Mouse (Mus musculus) v-Abl transformed pro-B cells (cell line): Measurements from ENCODE around the gene Prkcg.

ENCODE experiments used
- in situ Hi-C, 2 experiments: fragments of 400-800 bp; cut with MboI; formaldehyde crosslinking; loops; one replicate each; pipeline ENCODE4 v1.15.1; 2025; ENCODE audit not compliant: unreplicated experiment in 2 of 2

Prkcg gene

DNA sequence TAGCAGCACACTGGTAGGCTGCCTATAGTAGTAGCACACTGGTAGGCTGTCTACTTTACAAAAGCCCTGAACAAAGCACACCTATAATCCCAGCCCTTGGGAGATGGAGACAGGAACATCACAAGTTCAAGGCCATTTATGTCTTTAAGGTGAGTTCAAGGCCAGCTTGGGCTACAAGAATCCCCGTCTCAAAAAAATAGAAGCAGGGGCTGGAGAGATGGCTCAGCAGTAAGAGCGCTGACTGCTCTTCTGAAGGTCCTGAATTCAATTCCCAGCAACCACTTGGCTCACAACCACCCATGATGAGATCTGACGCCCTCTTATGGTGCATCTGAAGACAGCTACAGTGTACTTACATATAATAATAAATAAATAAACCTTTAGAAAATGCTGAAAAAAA lies 56.3 kb downstream of the Prkcg start:
- in situ Hi-C loops, result no loop called here

DNA sequence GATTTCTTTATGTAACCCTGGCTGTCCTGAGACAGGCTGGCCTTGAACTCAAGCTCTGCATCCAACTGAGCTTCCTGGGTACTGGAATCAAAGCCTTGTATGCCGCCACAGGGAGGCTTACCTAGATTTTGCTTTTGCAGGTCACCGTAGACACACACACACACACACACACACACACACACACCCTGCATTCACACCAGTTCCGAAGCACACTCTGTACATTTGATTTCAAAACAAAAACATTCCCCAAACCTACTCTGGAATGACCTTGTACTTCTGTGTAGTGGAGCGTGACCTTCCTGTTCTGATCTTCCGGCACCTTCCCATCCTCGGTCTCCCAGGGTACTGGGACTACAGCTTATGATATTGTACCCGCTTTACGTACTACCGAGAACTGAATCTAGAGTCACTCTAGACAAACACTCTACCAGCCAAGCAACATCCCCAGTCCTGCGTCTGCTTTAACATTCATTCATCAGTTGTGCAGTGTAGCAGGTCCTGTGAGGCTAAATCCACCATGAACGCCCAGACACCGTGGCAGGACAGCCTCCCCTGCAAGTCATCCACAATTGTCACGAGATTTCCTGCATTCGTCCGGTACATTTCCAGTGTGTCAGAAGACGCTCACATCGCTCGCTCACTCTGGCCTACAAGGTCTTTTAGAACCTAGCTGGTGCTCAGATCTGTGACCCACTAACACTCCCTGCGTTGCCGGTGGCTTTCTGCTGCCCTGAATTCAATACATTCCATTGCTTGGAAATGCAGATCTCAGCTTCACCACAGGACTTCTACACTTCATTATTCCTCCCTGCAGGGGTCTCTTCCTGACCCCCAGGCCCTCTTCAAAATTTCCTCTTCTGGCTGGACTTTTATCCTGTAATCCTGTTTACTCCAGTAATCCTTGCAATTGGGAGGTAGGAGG lies 58.6 kb downstream of the Prkcg start:
- in situ Hi-C loops, result no loop called here

DNA sequence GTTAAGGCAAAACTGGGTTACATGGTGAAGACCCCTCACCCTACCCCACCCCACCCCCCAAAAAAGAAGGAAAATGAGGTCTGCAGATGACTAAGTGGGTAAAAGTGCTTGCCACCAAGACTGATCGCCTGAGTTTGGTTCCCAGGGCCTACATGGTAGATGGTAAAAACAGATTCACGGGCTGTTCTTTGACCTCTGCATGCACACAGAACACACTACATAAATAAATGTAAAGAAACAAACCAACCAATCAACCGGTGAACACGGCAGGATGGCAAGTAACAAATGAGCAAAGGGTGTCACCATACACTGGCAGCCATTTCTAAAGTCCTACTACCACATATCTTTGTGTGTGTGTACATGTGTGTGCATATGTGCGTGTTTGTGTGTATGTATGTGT lies 59.3 kb downstream of the Prkcg start:
- in situ Hi-C loops, result no loop called here

DNA sequence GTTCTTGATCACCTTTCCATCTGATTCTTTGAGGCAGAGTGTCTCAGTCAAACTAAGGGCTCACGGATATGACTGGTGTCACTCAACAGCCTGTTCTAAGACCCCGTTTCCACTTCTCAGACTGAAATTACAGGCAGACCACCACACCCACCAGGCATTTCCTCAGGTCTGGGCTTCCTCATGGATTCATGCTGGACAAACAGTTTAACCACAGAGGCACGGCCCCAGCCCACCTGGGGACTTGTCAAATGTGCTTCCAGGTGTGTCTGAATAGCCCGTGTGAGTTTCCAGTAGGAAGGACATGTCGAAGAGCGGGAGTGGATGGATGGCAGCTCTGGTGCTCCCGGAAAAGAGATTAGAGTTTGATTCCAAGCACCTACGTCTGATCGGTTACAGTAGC lies 60.8 kb downstream of the Prkcg start:
- in situ Hi-C loops, result no loop called here

DNA sequence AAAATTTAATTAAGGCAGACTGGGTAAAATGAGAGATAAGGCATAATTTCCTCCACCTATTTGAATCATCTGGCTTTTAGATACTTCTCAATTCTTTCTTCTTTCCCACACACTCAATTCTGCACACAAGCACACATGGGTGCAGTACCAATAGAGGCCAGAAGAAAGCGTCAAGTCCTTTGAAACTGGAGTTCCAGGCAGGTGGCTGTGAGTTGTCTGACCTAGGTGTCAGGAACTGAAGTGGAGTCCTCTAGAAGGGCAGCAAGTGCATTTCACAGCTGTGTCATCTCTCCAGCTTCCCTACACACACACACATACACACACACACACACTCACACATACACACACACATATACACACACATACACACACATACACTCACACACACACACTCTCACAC lies 62.6 kb downstream of the Prkcg start:
- in situ Hi-C loops, result no loop called here

DNA sequence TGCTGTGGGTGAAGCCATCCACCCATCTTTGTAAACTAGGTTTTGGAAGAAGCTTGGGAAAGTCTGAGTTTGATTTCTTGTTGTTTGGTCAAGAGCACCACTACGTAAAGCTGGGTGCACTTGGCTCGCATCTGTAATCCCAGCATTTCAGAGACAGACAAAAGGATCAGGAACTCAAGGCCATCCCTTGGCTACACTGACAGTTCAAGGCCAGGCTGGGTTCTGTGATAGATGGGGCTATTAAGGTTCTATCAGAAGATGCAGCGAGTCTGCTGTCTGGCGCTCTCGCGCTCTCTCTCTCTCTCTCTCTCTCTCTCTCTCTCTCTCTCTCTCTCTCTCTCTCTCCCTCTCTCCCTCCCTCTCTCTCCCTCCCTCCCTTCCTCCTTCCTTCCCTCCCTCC lies 65.9 kb downstream of the Prkcg start:
- in situ Hi-C loops, result no loop called here

DNA sequence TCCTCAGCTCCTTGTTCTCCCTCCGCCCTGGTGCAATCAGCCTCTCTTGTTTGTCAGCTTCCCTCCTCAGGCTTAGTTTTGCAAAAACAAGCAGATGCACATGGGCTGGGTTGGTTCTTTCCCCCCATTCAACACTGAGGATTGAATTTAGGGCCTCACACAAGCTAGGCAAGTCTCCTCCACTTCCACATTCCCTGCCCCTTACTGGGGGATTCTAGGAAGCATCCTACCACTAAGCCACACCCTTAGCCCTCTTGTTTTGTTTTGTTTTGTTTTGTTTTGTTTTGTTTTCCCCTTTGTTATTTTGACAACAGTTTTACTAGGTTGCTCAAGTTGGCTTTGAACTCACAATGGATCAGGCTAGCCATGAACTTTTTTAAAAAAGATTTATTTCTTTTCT lies 71.7 kb downstream of the Prkcg start:
- in situ Hi-C loops, result no loop called here

DNA sequence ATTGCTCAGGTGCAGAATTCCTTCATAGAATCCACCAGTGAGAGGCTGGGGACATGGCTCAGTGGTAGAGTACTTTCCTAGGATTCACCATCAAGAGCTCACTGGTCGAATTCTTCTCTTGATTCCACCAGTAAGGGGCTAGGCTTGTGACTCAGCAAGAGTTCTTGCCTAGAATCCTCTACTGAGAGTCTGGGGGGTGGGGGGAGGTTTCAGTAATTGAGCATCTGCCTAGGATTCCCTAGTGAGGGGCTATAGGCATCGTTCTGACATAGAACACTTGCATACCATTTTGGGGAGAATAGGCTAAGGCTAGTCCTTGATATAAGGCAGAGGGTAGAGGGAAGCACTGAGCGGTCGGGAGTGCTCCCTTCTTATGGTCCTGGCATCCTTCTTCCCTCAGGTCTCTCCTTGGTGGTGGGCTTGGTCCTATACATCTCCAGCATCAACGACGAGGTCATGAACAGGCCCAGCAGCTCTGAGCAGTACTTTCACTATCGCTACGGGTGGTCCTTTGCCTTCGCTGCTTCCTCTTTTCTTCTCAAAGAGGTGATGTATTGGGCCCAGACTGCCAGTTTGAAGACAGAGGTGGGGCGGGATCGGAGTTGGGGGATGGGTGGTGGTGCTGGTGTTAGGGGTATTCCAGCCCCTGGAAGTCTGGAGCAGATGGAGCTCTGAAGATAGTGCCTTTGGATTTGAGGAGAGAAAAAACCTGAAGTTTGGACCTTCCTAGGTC lies 76.7 kb downstream of the Prkcg start:
- in situ Hi-C loops, result no loop called here

DNA sequence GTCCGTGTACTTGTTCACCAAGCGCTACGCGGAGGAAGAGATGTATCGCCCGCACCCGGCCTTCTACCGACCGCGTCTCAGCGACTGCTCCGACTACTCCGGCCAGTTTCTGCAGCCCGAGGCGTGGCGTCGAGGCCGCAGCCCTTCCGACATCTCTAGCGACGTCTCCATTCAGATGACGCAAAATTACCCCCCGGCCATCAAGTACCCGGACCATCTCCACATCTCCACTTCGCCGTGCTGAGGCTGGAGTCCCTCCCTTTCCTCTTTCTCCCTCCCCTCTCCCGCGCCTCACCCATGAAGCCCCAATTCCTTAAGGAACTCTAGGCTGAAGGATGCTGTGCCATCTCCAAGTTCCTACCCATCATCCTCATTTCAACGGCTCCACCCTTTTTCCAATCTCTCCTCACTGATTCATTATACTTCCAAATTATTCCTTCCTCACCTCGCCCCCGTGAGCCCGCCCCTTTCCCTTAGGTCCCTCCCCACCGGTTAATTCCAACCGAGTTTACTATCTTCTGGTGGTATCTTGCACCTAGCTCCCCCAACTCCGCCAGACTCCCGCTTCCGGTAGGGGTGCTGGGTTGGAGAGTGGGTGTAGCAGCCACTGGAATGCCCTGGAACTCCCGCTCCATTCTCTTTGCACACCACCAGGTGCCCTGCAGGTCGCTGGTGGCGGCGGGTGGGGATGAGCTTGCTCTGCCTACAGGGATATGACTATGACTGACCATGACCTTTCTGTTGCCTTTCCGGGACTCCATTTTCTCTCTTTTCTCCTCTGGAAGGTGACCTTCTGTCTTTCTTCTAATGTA lies 77.9 kb downstream of the Prkcg start:
- in situ Hi-C loops, result no loop called here

DNA sequence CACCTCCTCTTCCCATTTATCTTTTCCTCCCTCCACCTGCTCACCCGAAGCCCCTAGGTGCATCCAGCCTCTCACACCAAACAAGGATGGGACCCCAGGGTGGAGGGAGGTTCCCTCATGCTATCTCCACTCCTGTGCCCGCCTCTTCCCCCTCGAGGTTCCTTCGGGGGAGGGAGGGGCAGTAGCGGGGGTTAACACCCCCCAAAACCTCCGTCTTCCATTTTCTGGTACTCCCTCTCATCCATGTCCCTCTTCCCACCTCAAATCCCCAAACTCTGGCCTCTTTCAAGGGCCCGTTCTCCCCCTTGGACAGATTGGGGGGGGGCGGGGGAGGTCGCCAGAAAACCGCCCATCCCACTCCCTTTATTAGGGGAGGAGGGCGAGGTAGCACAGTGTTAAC lies 78.6 kb downstream of the Prkcg start:
- in situ Hi-C loops, result no loop called here

DNA sequence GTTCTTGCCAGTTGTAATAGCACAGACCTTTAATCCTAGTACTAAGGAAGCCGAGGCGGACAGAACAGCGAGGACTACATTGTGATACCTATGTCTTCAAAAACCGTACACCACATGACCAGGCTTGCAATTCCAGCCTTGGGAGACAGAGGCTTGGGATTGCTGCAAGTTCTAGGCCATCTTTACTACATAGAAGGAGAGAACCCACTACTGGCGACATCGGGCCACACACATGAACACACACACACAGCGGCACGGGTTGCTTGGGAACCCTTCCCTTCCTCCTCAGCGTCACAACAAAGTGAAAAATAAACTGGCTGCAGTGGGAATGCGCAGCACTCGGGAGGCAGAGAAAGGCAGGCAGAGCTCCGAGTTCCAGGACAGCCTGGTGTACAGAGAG lies 79.3 kb downstream of the Prkcg start:
- in situ Hi-C loops, result no loop called here

DNA sequence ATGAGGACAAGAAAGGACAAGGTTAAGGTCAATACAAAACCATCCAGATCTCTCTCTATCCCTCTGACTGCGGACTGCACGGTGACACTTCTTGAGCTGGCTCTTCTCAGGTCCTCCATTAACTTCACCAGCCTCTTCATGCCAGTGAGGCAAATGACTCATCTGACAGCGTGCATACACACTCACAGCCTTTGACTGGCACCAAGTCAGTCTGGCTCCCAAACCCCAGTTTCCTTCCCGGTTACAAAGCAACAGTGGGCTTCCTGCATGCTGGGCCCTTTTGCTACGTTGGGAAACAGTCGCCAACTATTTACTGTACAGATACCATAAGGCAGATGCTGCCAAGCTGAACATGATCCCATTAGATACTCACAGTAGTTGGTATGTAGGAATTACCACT lies 80.2 kb downstream of the Prkcg start:
- in situ Hi-C loops, result no loop called here

DNA sequence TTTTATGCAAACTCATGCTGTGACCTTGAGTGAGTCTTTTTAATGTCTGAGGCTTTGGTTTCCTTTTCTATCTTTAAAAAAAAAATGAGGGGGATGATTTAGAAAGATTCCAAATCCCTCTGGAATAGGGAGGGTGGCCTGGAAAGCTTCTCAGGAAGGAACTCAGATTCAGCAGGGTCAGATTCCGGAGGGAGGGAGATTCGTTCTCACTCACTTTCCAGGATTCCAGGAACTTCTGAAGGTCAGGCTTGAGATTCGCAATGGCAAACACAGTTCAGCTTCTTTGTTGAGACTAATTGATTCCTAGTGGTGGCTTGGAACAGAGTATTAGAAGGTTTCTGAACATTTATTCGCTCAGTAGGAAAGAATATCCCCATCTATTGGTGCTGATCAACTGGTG lies 81.4 kb downstream of the Prkcg start:
- in situ Hi-C loops, result no loop called here

DNA sequence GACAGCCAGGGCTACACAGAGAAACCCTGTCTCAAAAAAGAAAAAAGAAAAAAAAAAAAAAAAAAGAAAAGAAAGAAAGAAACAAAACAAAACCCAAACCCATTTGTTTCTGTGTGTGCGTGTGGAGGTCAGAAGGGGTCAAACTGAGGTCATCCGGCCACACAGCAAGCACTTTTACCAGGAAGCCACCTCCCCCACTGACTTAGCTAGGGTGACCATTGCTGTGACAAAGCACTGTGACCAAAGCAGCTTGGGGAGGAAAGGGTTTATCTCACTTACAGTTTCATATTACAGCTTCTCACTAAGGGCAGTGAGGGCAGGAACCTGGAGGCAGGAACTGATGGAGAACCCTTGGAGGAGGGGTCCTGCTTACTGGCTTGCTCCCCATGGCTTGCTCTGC lies 83.4 kb downstream of the Prkcg start:
- in situ Hi-C loops, result no loop called here

DNA sequence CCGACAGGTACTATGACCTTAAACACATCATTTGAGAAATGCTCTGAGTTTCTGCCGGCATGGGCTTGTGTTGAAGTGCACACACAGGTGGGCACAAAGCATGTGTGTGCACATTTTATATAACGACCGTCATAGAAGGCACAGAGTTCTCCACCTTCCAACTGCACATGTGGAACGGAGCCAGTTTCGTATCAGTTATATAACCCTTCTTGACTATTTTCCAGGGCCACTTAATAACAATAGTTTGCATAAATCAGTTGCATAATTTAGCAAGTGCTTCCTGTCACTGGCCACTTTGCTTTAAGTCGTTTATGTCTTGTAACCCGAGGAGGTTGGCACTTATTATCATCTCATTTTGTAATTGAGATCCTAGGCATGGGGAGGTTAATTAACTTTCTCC lies 84.8 kb downstream of the Prkcg start:
- in situ Hi-C loops, result no loop called here

DNA sequence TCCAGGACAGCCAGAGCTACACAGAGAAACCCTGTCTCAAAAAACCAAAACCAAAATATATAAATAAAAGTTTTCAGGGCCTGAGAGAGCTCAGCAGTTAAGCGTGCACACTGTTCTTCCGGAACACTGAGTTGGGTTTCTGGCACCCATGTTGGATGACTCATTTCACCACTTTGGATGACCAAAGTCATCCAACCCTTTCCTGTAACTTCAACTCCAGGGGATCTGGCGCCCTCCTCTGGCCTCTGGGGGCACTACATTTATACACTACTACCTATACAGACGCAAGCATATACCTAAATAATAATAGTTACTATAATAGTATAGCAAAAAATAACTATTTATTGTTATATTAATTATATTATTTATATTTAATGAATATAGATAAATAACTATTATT lies 87.9 kb downstream of the Prkcg start:
- in situ Hi-C loops, result loop anchor here in 1 of 2 experiments (5.0 kb wide), 1 partner anchor 155 kb away; no protein-coding TSS in a partner anchor
